Mouse (Mus musculus): ENCODE results near the gene Col13a1.

DNA sequence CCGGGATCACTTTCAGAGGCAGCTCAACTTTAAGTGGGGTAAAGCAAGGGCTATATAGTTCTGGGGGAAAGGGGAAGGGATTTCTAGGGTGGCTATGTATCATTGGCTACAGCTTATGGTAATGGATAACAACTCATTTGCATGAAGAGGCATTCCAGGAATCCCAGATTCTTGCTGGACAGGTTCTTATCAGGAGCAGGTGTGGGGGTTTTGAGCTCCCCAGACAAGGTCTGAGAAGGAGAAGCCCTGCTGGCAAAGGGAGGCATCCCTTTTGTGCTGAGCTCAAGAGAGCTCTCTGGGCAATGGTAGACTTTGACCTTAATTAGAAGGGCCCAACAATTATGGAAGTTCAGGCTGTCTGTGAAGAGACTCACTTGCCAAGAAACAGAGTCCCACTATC is 21.3 kb upstream of the Col13a1 start:
- TF ChIP-seq TAL1 (IDR thresholded peaks at IDR 0.05; ENCODE audit: low read length) (no peak), GATA1 (IDR thresholded peaks at IDR 0.05; ENCODE audit: low read length) (no peak)
